Mouse (Mus musculus): ENCODE data around the gene Ttc41.

Ttc41 gene

GRCm38 (mm10) chr10:86784126-86784675, 78.6 kb downstream of the Ttc41 start:
- DNase-seq (ENCODE audit: low spot score in 2 of 2): no peak

DNA sequence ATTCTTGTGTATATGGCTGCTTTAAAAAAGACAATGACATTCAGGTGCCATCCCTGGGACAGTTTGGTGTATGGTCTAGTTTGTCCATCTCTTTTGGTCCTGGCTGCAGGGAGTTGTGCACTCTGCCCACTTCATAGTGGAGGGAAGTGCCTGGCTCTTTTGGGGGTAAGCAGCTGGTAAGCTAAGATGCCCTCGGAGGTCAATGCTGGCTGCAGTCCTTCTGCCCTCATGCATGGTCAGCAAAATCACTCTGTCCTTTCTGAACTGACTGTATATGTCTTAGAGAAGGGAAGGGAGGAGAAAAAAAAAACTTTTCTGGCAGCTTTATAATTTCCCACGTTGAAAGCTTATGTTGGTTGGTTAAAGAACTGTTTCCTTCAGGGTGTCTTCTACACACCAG, 79.8 kb downstream of the Ttc41 start:
- no peak for DNase-seq (ENCODE audit: low spot score in 2 of 2)

GRCm38 (mm10) chr10:86786083-86786482, 80.5 kb downstream of the Ttc41 start:
- DNase-seq (ENCODE audit: low spot score in 2 of 2): no peak

GRCm38 (mm10) chr10:86788193-86788592, 82.6 kb downstream of the Ttc41 start:
- no peak for DNase-seq (ENCODE audit: low spot score in 2 of 2)

DNA sequence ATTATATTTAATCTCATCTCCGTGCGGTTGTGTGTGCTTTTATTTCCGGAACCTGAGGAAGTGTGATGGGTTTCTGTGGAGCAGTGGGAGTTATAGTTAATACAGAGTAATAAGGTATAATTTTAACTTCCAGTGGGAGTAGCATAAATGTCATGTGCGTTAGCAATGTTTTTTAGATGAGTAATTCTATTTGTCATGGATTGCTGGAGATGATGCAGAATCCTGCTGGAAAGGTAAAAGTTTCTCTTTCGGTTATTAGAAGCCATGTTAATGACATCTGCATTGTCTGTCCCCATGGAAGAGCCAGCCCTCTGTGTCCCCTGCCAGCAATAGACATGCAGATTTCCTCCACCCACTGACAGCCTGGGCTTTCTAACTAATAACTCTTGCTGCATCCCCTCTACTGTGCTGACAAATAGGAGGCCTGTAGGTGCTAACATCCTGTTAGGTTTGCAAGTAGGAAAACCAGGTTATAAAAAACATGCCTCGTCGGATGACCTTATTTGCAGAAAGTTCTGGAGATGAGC, 83.6 kb downstream of the Ttc41 start:
- DNase-seq (ENCODE audit: low spot score in 2 of 2): no peak

DNA sequence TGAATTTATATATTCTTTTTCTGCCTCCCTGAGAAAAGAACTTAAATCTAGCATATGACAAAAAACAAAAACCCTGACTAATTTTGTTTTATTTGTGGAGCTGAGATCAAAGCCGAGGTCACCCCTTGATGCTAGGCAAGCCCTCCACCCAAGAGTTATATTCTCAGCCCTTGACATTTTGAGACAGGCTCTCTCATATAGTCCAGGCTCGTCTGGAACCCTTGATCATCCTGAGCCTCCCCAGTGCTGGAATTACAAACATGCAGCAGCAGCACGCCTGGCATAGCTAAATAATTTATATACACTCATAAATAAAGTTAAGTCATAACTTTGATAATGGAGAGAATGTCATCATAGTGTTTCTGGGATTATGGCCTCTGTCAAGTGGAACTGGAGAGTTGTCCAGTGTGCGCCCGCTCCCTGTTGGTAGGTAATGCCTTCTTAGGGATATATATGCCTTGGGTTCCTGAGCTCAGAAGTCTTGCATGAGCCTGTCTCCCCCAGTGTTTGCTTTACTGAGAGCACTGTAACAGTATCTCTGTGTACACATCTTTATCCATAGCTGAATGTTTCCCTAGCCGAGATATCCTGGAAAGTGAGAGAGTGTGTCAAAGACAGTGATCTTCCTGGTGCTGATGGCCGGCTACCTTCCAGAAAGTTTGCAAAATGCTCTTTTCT, 86.0 kb downstream of the Ttc41 start:
- DNase-seq (ENCODE audit: low spot score in 2 of 2): no peak

GRCm38 (mm10) chr10:86793509-86793951, 87.9 kb downstream of the Ttc41 start:
- DNase-seq (ENCODE audit: low spot score in 2 of 2): no peak

DNA sequence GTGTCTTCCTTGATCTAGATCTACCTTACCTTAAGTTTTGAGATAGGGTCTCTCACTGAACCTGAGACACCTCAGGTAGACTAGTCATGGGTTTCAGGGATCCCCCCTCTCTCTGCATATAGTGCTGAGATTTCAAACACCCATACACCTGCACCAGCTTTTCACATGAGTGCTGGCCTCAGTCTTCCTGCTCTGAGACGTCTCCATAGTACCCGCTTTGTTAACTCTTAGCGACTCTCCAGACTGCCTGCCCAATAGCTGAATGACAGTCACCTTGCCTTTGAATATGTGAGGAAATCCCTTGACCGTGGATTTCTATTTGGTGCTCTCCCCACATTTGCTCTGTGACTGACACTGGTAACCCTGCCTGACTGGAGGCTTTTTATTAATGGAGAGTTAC, 88.6 kb downstream of the Ttc41 start:
- no peak for DNase-seq (ENCODE audit: low spot score in 2 of 2)

DNA sequence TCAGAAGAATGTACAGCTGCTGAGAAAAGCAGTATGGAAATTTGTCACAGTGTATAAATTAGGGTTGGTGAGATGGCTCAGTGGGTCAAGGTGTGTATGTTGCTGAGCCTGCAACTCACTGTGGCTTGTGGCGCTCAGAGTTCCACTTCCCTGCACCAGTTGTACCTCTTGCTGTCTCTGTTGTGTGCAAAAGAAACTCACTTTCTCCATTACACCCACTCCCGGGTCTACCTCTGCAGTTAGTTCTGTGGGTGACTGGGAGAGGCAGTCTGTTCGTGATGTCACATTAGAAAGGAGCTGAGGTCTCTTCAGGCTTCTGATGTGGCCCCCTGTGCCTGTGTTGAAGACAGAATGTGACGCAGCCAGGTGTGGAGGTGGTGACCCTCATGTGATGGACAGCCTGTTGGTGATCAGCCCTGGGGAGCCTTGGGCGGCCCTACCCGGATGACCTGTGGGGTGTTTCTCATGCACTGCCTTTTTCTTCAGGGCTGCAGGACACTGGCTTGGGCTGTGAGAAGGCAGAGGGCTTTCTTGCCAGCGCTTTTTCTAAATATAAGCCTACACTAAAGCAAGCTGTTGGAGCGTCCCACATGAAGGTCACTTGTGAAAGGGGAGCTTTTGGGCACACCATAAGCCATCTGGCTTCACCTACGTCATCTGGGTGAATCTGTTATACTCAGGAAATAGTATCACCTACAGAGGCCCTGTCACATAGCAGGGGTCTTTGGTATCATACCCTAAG, 89.4 kb downstream of the Ttc41 start:
- no peak for DNase-seq (ENCODE audit: low spot score in 2 of 2)

GRCm38 (mm10) chr10:86796073-86796741, 90.6 kb downstream of the Ttc41 start:
- DNase-seq (ENCODE audit: low spot score in 2 of 2): no peak

DNA sequence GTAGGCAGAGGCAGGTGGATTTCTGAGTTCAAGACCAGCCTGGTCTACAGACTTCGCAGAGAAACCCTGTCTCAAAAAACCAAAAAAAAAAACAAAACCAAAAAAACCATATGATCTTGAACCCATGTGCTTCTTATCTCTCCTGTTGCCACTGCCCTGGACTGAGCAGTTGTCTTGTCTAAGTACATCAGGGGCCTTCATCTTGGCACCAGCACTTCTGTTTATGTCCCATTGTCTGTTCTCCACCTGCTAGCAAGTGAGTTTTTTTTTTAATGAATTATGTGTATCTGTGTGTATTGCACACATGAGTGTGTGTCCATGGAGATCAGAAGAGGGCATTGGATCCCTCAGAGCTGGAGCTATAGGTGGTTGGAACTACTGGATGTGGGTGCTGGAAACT, 101.8 kb downstream of the Ttc41 start:
- DNase-seq (ENCODE audit: low spot score in 2 of 2): no peak

DNA sequence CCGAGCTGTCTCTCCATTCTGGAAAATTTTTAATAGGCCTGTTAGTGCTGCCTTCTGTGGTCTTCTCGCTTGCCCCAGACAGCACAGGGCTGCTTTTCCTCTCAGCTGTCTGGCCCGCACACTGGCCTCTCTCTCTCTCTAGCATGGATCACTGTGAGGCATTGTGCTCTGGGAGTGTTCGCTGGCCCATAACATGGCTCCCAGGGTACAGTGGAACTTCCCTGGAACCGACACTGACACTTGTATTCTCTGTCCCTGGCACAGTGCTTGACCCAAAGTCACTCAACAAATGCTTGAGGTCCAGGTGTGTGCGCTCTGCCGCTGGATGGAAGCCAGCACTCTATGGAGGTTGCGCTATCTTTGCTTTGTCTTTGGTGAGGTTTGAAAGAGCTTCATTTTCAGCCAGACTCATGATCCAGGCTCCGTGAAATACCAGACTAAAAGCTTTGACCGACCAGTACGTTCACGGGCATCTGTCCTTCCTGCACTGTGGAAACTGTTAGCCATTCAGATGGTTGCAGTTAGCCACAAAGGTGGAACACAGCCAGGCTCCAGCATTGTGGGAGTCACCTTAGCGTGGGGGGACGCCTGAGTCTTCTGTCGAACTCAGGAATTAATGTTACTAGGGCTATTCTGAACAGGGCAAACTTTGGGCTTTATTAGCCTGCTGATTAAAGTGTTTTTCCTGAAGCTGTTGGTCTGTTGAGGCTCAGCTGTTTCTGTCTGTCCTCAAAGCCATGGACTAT, 102.6 kb downstream of the Ttc41 start:
- DNase-seq (ENCODE audit: low spot score in 2 of 2): no peak

GRCm38 (mm10) chr10:86810000-86810399, 104.4 kb downstream of the Ttc41 start:
- no peak for DNase-seq (ENCODE audit: low spot score in 2 of 2)

DNA sequence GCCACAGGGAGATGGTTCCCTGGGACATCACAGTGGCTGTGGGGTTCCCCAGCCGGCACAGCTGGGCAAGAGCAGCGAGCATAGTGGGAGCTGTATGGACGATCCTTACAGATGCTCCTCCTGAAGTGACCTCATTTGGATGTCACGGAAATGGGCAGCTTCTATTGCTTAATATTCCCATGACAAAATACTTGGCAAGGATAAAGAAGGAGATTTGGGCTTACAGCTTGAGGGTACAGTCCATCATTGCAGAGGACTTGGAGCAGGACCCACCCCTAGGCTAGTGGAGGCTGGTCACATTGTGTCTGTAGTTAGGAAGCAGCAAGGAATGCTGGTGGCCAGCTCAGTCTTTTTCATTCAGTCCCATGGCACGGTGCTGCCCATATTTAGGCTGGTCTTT, 105.0 kb downstream of the Ttc41 start:
- DNase-seq (ENCODE audit: low spot score in 2 of 2): no peak

DNA sequence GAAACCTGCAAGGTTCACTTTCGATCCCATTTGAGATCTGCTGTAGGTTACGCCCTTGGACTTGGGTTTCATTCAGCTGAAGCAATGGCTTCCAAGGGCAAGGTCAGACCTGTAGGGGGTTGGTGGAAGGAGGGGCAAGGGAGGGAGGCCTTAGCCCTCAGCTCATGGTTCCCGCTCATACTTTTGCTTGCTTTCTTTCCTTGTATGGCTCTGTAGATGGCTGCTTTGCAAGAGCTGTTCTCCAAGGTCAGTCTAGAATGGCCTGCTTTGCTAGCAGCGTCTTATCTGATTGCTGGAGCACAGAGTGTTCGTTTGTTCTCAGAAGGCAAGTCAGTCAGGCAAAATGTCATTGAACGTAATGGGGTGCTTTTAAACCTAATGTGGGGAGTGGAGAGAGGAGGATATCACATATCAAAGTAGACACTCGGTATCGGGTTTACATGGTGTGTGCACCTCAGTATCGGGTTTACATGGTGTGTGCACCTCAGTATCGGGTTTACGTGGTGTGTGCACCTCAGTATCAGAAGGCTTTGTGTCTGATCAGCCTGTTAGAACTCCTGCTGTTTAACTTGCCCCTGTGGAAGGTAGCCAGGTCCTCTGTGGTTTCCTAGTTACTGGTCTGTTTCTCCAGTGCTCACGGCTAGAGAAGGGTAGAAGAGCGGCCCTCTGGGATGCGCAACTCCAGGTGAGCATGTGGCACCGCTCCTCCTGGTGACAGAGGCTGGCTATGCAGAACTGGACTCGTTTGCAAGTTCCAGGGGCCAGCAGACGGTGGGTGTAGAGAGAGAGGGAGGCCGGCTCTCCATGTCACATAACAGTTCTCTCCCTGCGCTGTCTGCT, 108.9 kb downstream of the Ttc41 start:
- DNase-seq (ENCODE audit: low spot score in 2 of 2): no peak

DNA sequence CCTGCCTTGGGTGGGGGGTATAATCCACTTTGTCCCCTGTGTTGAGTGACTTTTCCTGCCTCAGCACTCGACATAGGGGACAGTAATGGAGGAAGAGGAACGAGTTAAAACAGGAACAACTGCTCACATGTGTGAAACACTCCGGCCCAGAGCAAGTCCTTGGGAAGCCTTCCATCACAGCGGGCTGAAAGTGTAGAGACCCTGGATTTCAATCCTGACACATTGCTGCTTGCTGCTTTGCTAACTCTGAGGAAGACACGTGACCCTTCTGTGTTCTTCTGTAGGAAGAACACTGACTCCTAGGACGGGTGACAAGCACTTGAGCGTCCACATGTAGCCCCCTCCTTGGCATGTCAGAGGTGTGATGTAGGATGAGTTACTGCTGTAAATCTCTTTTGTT, 109.5 kb downstream of the Ttc41 start:
- DNase-seq (ENCODE audit: low spot score in 2 of 2): no peak

DNA sequence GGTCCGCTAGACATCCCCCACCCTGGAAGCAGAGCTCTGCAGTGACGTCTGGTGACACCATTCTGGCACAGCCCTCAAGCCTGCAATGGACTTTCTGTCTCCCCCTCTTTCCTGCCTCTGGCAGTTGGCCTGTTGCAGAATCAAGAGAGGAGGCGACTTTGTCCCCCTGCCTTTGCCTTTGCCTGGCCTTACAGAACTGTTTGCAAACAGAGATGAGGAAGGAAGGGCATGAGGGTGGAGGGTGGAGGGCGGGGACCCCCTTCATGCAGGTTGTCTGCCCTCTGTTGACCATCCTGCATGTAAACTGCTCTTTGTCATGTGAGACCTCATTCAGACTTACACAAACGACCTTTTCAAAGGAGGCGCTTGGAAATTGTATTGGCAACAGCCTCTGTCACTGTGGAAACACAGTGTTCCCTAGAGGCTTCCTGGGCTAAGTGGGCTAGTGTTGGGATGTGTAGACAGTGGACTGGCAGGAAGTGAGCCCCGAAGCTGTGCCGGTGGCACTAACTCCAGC, 114.1 kb downstream of the Ttc41 start:
- DNase-seq (ENCODE audit: low spot score in 2 of 2): no peak

DNA sequence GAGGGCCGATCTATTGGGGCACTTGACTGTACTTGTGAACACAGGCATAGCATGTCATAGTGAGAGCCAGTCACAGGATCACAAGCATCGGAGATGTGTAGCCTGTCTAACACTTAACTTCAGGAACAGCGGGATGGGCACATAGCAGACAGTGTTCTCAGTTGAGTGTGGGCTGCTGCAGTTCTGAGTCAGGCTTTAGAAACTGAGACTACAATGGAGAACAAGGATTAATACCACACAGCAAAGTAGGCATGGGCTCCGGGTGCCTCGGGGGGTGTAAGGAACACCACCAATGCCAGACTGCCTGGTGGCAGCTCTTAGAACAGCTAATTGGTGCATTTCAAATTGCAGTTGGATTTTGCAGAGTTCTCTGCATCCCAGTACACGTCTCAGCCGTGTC, 115.4 kb downstream of the Ttc41 start:
- no peak for DNase-seq (ENCODE audit: low spot score in 2 of 2)

- DNase-seq (ENCODE audit: low spot score in 2 of 2): no peak
These were observed 118.5 kb downstream of the Ttc41 start for GRCm38 (mm10) chr10:86824093-86824492.

DNA sequence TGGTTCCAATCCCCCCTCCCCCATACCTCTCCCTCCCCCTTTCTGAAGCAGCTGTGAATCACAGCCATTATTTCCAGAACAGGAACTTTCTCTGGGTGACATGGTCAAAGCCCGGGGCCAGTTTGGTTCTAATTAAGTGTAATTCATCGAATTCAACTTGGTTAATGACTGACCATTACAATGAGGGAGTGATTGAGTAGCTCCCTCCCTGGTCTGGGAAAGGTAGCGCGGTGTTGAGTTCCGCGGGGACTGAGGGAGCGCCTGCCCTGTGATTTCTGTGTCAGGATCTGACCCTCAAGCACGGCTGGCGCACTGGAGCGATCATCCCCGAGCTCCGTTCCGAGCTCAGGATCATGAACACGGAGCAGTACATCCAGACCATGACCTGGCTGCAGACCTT, 119.3 kb downstream of the Ttc41 start:
- no peak for DNase-seq (ENCODE audit: low spot score in 2 of 2)
